21 mouse cellular contexts compared by ENCODE assay signal in the genomic region with DNA sequence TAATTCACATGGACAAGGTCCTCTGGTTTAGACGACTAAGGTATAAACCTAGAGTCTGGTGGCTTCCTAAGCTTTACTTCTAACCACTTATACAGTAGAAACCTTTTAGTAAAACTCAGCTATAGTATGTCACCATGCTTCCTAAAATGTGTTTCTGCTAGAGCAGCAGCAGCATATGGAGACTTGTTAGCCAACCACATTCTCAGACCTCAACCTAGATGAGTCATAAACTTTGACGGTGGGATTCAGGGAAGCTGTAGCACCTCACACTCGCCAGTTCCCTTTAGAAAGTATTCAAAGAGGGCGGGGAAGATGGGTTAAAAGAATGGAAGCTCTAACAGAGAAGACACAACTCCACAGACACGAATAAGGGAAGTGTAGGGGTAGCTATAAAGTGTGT.
"Had no signal": no experiment of that assay in that cellular context is flagged by ENCODE, and none has a peak within 500 bp of the region (broad histone marks: within the 10 kb centered on the region; RNA-seq: fewer than 3 reads in every experiment).

No protein-coding gene starts in this region.

- ATAC-seq: hindbrain, embryonic 16.5 days; hindbrain, postnatal 0 days; inflammation-experienced regulatory T-cells, adult 6 months; intestine, embryonic 15.5 days; intestine, embryonic 16.5 days; intestine, postnatal 0 days had no signal

- DNase-seq: heart, postnatal 10 days; heart, postnatal 36 days; heart, postnatal 4 days; kidney, adult 11 months; kidney, adult 18-20 months; kidney, adult 2 months; kidney, adult 8-10 months; kidney, adult 9 months; kidney, postnatal 10 days; kidney, postnatal 14 days; kidney, postnatal 25 days; kidney, postnatal 36 days; kidney, postnatal 4 days; layer of hippocampus, adult 9-11 months; layer of hippocampus, postnatal 36 days had no signal
